Mouse (Mus musculus): Measurements from ENCODE around the gene Pnma1.

DNA sequence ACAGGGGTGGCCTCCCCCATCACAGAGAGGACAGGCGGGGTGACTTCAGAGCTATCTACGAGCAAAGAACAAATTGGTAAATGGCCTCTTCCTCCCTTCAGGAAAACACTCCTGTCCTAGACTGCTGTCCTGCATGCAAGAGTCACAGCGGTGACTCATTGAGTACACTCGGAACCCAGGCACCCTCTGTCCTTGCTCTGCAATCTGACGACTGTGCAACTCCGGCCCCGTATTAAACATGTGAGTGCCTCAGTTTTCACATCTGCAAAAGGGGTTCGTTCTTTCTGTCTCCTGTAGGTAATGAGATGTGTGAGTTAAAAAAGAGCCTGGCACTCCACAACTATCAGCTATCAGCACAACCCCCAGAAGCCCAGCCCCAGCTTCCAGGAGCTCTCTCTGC lies 12.2 kb upstream of the Pnma1 start:
- TF ChIP-seq NELFE (IDR thresholded peaks at IDR 0.05; ENCODE audit: low read depth, low read length) (no peak), POLR2A (IDR thresholded peaks at IDR 0.05; ENCODE audit: control insufficient read depth in 1 of 2, insufficient read depth in 1 of 2, low read depth in 1 of 2, low read length in 2 of 2, poor library complexity in 1 of 2) (no peak)

All from MEL (cell line).